ENCODE assay signal across 11 mouse cellular contexts in the genomic region with DNA sequence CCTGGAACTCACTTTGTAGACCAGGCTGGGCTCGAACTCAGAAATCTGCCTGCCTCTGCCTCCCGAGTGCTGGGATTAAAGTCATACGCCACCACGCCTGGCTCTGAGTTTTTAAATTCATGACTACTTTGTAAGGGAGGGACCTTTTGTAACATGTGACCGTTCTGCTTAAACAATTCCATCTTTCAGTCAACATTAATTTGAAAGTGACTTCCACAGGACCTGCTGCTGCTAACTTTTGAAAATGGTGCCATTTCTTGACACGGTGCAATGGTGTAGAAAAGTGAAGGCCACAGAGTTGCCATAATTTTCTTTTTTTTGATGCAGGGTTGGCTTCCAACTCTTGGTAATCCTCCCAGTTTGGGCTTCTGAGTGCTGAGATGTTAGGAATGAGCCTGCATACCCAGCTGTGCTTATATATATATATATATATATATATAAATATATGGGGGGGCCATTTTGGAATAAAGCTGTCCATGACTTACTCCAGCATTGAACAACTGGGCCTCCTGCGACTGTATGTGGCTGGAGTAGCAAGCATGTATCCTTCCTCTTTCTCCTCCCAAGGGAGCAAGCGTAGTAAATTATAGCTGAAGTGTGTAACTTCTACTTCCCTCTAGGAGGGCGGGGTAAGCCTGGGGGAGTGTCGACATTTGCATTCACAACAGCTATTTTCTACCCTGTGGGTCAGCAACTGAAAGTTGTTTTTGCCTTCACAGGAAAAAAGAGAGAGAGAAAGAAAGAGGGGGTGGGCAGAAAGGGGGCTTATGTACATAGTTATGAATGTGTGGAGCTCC. TPM values are rescaled to one million over a fixed set of nuclear protein-coding genes. Genes with fewer than 3 reads are reported as not detected.
A peak's percentile ranks its signal among the peaks of the same experiment; 100 is the strongest.
DNase-seq lines count a peak whose midpoint lies in the region; ATAC-seq and TF ChIP-seq lines count a peak whose summit lies in the region.
"Had no signal": no experiment of that assay in that cellular context is flagged by ENCODE, and none has a peak within 500 bp of the region (broad histone marks: within the 10 kb centered on the region; RNA-seq: fewer than 3 reads in every experiment).

No protein-coding gene starts in this region.

- no peak for ATAC-seq in stomach, embryonic 16.5 days (ENCODE audit: insufficient read depth, low FRiP score)
- ATAC-seq in stomach, postnatal 0 days (ENCODE audit: low FRiP score, low TSS enrichment) = no peak
- ATAC-seq in frontal cortex, adult (ENCODE audit: low TSS enrichment) = no peak

- no peak for TF ChIP-seq EP300 in stomach, postnatal 0 days (optimal IDR thresholded peaks at IDR 0.05)

- no peak for TF ChIP-seq CTCF in stomach, postnatal 0 days (IDR thresholded peaks at IDR 0.05; ENCODE audit: low read depth)

- H3K4me1 ChIP-seq in heart, embryonic 10.5 days = peaks cover 24% of the 10 kb centered on the region
- H3K4me1 ChIP-seq in stomach, embryonic 16.5 days (ENCODE audit: control insufficient read depth, insufficient read depth, low read length) = peaks cover 9% of the 10 kb centered on the region; the same call in 1 of the 2 replicates
- H3K4me1 ChIP-seq in stomach, postnatal 0 days (replicated peaks; ENCODE audit: control insufficient read depth, insufficient read depth) = no peaks in the 10 kb centered on the region

- no peaks in the 10 kb centered on the region for H3K36me3 ChIP-seq in heart, embryonic 10.5 days
- H3K36me3 ChIP-seq in stomach, embryonic 16.5 days (ENCODE audit: control insufficient read depth, insufficient read depth, low read length) = no peaks in the 10 kb centered on the region
- no peaks in the 10 kb centered on the region for H3K36me3 ChIP-seq in stomach, postnatal 0 days (ENCODE audit: control insufficient read depth, insufficient read depth, low read length)
- H3K36me3 ChIP-seq: embryonic facial prominence, embryonic 13.5 days; heart, embryonic 12.5 days had no signal

- H3K4me3 ChIP-seq in heart, embryonic 10.5 days = no peak overlapping the region
- no peak overlapping the region for H3K4me3 ChIP-seq in stomach, embryonic 16.5 days (replicated peaks; ENCODE audit: low read length)
- no peak overlapping the region for H3K4me3 ChIP-seq in stomach, postnatal 0 days (ENCODE audit: low read depth, low read length)
- H3K4me3 ChIP-seq: embryonic facial prominence, embryonic 13.5 days; heart, embryonic 12.5 days had no signal

- no peaks in the 10 kb centered on the region for H3K27me3 ChIP-seq in heart, embryonic 10.5 days (ENCODE audit: insufficient read depth, poor library complexity, severe bottlenecking)
- no peaks in the 10 kb centered on the region for H3K27me3 ChIP-seq in stomach, embryonic 16.5 days (ENCODE audit: control insufficient read depth, insufficient read depth, low read length)
- no peaks in the 10 kb centered on the region for H3K27me3 ChIP-seq in stomach, postnatal 0 days (ENCODE audit: control insufficient read depth, insufficient read depth, low read length)
- H3K27me3 ChIP-seq: embryonic facial prominence, embryonic 13.5 days; heart, embryonic 12.5 days had no signal

- peak; percentile 94 for DNase-seq in heart, adult 11 months
- DNase-seq in heart, embryonic 10.5 days (ENCODE audit: low spot score) = no peak
- no peak for DNase-seq in stomach, postnatal 0 days (ENCODE audit: low spot score)
- DNase-seq in kidney, postnatal 4 days = peak; percentile 37 to 64
- no peak for DNase-seq in urinary bladder, postnatal 25 days (ENCODE audit: low spot score)
- DNase-seq in adrenal gland, adult 18-20 months (ENCODE audit: low spot score in 2 of 2) = no peak
- DNase-seq: lung, postnatal 14 days had no signal

- H3K9ac ChIP-seq in stomach, embryonic 16.5 days (ENCODE audit: low read length) = no peak overlapping the region
- no peak overlapping the region for H3K9ac ChIP-seq in stomach, postnatal 0 days (ENCODE audit: low read length)
- H3K9ac ChIP-seq: embryonic facial prominence, embryonic 13.5 days; heart, embryonic 12.5 days had no signal

- no peaks in the 10 kb centered on the region for H3K9me3 ChIP-seq in heart, embryonic 10.5 days
- H3K9me3 ChIP-seq in stomach, embryonic 16.5 days (replicated peaks; ENCODE audit: control insufficient read depth, low read length) = no peaks in the 10 kb centered on the region
- no peaks in the 10 kb centered on the region for H3K9me3 ChIP-seq in stomach, postnatal 0 days (ENCODE audit: control insufficient read depth, low read length)
- H3K9me3 ChIP-seq: embryonic facial prominence, embryonic 13.5 days; heart, embryonic 12.5 days had no signal

- H3K27ac ChIP-seq in heart, embryonic 10.5 days = no peak overlapping the region
- H3K27ac ChIP-seq in stomach, embryonic 16.5 days (ENCODE audit: low read length) = peak overlapping the region; percentile 2; the same call in 1 of the 2 replicates
- H3K27ac ChIP-seq in stomach, postnatal 0 days (replicated peaks) = no peak overlapping the region
- H3K27ac ChIP-seq: embryonic facial prominence, embryonic 13.5 days had no signal

- WGBS in heart, embryonic 10.5 days = 88% methylated on average over 10 of the region's 10 CpGs
- 82% methylated on average over 10 of the region's 10 CpGs for WGBS in stomach, embryonic 16.5 days
- 83% methylated on average over 10 of the region's 10 CpGs for WGBS in stomach, postnatal 0 days

- no peak overlapping the region for H3K4me2 ChIP-seq in stomach, embryonic 16.5 days (ENCODE audit: low read depth, low read length)
- no peak overlapping the region for H3K4me2 ChIP-seq in stomach, postnatal 0 days (replicated peaks; ENCODE audit: low read depth)
- H3K4me2 ChIP-seq: embryonic facial prominence, embryonic 13.5 days; heart, embryonic 12.5 days had no signal

RNA-seq across cellular contexts. Expression of a gene that starts 56.9 kb away (rescaled TPM):
- polyA plus RNA-seq in heart, embryonic 10.5 days (2016; fragmentation: Nextera tagmentation; extraction: Ambion mirVana) = 49.6 and 55.2 TPM in 2 replicates
- polyA plus RNA-seq in stomach, embryonic 16.5 days (2015; fragmentation: Nextera tagmentation; extraction: Ambion mirVana) = 54.5 and 57.1 TPM in 2 replicates
- 38.7 and 41.3 TPM in 2 replicates for polyA plus RNA-seq in stomach, postnatal 0 days (2015; fragmentation: Nextera tagmentation; extraction: Ambion mirVana)
- total RNA-seq in adrenal gland, adult 18-20 months (2021) = 10 to 100 TPM; 10.5 to 16.0 TPM

Comparison
In these comparisons a context has a peak if more than half of its experiments do, and no peak if none do; other contexts are left out.
1. DNase-seq: peak in heart, adult 11 months (single experiment) and kidney, postnatal 4 days (2 of 2); none in heart, embryonic 10.5 days (single experiment), stomach, postnatal 0 days (single experiment), urinary bladder, postnatal 25 days (single experiment) and adrenal gland, adult 18-20 months (0 of 2).